Mouse (Mus musculus): ENCODE data around the gene Abcc4. TPM values are rescaled to one million over a fixed set of nuclear protein-coding genes. Genes with fewer than 3 reads are reported as not detected.

Gene Abcc4
- total and polyA plus RNA-seq, 3 experiments, result 10.4 to 28.7 (median 26.5) TPM

DNA sequence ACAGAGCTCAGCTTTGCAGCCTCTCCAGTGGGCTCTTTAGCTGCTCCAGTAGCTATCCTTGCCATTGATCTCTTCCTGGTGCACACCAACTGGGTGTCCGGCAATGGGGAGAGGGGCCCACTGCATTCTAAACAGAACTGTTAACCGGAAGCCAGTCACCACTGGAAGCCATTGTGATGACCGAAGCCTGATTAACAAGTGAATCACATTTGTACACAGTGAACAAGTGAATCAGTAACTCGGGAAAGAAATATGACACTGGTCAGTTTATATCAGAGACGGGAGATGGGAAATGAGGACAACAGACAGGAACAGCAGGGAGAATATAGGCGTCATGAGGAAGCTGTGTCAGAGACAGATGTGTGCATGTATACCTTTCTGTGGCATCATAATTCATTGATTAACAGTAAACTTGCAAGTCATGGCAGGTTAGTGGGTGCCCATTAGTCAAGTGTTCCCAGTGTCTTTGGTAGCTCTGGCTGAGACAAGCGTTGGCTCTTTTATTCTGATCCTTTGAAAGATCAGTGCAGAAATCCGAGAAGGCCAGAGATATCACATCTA lies 45.3 kb upstream of the Abcc4 start:
- H3K9ac ChIP-seq (ENCODE audit: insufficient read depth, low read depth), result no peak overlapping the region
- in situ Hi-C loops (cut with MboI; ENCODE audit: low pct_ligation_motif_present, low pct_unique_long_range_greater_than_20kb, low sequenced_read_pairs), result no loop called here
- TF ChIP-seq UBTF (IDR thresholded peaks at IDR 0.05; ENCODE audit: low read depth, low read length), result no peak
- TF ChIP-seq HCFC1 (IDR thresholded peaks at IDR 0.05; ENCODE audit: low read depth, low read length), result no peak
- TF ChIP-seq IRF4 (IDR thresholded peaks at IDR 0.05; ENCODE audit: low read depth, low read length), result no peak
- TF ChIP-seq POLR2AphosphoS2 (IDR thresholded peaks at IDR 0.05; ENCODE audit: low read depth, low read length), result no peak
- no peak for TF ChIP-seq CHD2 (IDR thresholded peaks at IDR 0.05; ENCODE audit: low read length)
- TF ChIP-seq GABPA (IDR thresholded peaks at IDR 0.05; ENCODE audit: insufficient replicate concordance, low read depth, low read length), result no peak
- no peak for TF ChIP-seq SIN3A (IDR thresholded peaks at IDR 0.05; ENCODE audit: low read length)
- no peak for TF ChIP-seq E2F4 (IDR thresholded peaks at IDR 0.05; ENCODE audit: insufficient replicate concordance, low read depth, low read length)
- no peak for TF ChIP-seq ZNF384 (IDR thresholded peaks at IDR 0.05; ENCODE audit: low read depth, low read length)
- TF ChIP-seq ZMIZ1 (IDR thresholded peaks at IDR 0.05; ENCODE audit: low read depth, low read length), result no peak
- no peak for TF ChIP-seq USF1 (IDR thresholded peaks at IDR 0.05; ENCODE audit: low read depth, low read length)
- no peaks in the 10 kb centered on the region for H3K36me3 ChIP-seq (replicated peaks in 1 of 2; ENCODE audit: control insufficient read depth in 1 of 2, insufficient read depth in 1 of 2, low read length in 1 of 2)
- no peaks in the 10 kb centered on the region for H3K9me3 ChIP-seq (replicated peaks; ENCODE audit: low read length)
- H3K4me3 ChIP-seq (replicated peaks in 1 of 3; ENCODE audit: low read depth in 2 of 3, low read length in 2 of 3, poor library complexity in 1 of 3), result no peak overlapping the region
- no peaks in the 10 kb centered on the region for H3K79me2 ChIP-seq (replicated peaks; ENCODE audit: control insufficient read depth, extremely low read depth, insufficient read depth, poor library complexity, severe bottlenecking)
- no peak overlapping the region for H3K4me2 ChIP-seq (ENCODE audit: insufficient read depth, low read depth, poor library complexity, severe bottlenecking)
- DNase-seq (ENCODE audit: extremely low read depth), result no peak
- peaks cover 0 to 16% of the 10 kb centered on the region in 2 experiments; a peak in 2 of 4 replicates for H3K4me1 ChIP-seq (ENCODE audit: control insufficient read depth in 1 of 2, insufficient read depth in 2 of 2)
- no peaks in the 10 kb centered on the region for H3K27me3 ChIP-seq (replicated peaks)
- dilution Hi-C loops (cut with MboI; ENCODE audit: extremely low pct_ligation_motif_present, extremely low pct_unique_long_range_greater_than_20kb, low sequenced_read_pairs), result no loop called here
- no peak overlapping the region for H3K27ac ChIP-seq (ENCODE audit: insufficient read depth, low read depth)

DNA sequence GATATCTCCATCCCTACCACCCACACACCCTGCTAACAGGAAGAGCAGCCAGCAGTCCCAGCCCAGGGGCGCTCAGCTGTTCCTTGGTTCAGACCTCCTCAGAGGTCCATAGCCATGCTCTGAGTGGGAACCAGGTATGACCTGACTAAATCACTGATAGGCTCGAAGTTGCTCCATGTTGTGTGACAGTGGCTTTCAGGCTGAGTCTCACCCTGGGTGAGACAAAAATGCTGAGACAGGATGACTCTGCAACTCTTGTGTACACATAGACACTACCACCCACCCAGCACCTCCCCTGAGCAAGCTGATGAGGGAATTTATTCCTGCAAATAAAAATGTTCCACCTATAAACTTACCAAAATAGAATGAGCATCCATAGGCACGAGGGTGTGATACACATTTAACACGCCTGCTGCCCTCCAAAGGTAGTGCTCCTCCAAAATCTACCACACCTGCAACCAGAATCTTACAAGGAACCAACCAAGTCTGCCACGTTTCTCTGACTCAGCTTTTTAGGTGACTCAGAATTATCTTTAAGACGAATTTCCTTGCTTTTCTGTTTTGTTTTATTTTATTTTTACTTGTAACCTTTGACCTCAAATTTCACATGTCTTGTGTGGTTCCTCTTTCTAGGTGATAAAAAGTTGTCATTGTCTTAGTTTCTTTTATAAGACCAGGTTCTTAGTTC lies 44.6 kb upstream of the Abcc4 start:
- in situ Hi-C loops (cut with MboI; ENCODE audit: low pct_ligation_motif_present, low pct_unique_long_range_greater_than_20kb, low sequenced_read_pairs), result no loop called here
- Histone ChIP-seq H3K9me3 (replicated peaks; ENCODE audit: low read length) (no peaks in the 10 kb centered on the region), H3K9ac (ENCODE audit: insufficient read depth, low read depth) (no peak overlapping the region), H3K79me2 (replicated peaks; ENCODE audit: control insufficient read depth, extremely low read depth, insufficient read depth, poor library complexity, severe bottlenecking) (no peaks in the 10 kb centered on the region), H3K27me3 (replicated peaks) (no peaks in the 10 kb centered on the region), H3K4me3 (replicated peaks in 1 of 3; ENCODE audit: low read depth in 2 of 3, low read length in 2 of 3, poor library complexity in 1 of 3) (no peak overlapping the region), H3K4me2 (ENCODE audit: insufficient read depth, low read depth, poor library complexity, severe bottlenecking) (no peak overlapping the region), H3K27ac (ENCODE audit: insufficient read depth, low read depth) (no peak overlapping the region), H3K36me3 (replicated peaks in 1 of 2; ENCODE audit: control insufficient read depth in 1 of 2, insufficient read depth in 1 of 2, low read length in 1 of 2) (no peaks in the 10 kb centered on the region), H3K4me1 (ENCODE audit: control insufficient read depth in 1 of 2, insufficient read depth in 2 of 2) (peaks cover 0 to 16% of the 10 kb centered on the region in 2 experiments; a peak in 2 of 4 replicates)
- dilution Hi-C loops (cut with MboI; ENCODE audit: extremely low pct_ligation_motif_present, extremely low pct_unique_long_range_greater_than_20kb, low sequenced_read_pairs), result no loop called here
- no peak for DNase-seq (ENCODE audit: extremely low read depth)
- TF ChIP-seq RCOR1 (conservative IDR thresholded peaks at IDR 0.05; ENCODE audit: low read depth, low read length) (no peak), MAX (IDR thresholded peaks at IDR 0.05; ENCODE audit: low read length) (no peak), BHLHE40 (IDR thresholded peaks at IDR 0.05; ENCODE audit: low read depth, low read length) (no peak), USF1 (IDR thresholded peaks at IDR 0.05; ENCODE audit: low read depth, low read length) (no peak), RAD21 (IDR thresholded peaks at IDR 0.05; ENCODE audit: low read depth, low read length) (no peak), MEF2A (IDR thresholded peaks at IDR 0.05; ENCODE audit: borderline replicate concordance, low read depth, low read length) (no peak), MYC (IDR thresholded peaks at IDR 0.05; ENCODE audit: low read depth, low read length) (no peak), E2F4 (IDR thresholded peaks at IDR 0.05; ENCODE audit: insufficient replicate concordance, low read depth, low read length) (no peak), HCFC1 (IDR thresholded peaks at IDR 0.05; ENCODE audit: low read depth, low read length) (no peak)
